Mouse (Mus musculus) retina, adult 2 months (tissue): Measurements from ENCODE around the gene Golga5.
A peak's percentile ranks its signal among the peaks of the same experiment; 100 is the strongest.

Experiments used
- DNase-seq: peaks from one replicate; pipeline ENCODE4 v3.0.0-alpha.2; 2012; ENCODE audit warnings: low read depth, low spot score

Golga5 gene

DNA sequence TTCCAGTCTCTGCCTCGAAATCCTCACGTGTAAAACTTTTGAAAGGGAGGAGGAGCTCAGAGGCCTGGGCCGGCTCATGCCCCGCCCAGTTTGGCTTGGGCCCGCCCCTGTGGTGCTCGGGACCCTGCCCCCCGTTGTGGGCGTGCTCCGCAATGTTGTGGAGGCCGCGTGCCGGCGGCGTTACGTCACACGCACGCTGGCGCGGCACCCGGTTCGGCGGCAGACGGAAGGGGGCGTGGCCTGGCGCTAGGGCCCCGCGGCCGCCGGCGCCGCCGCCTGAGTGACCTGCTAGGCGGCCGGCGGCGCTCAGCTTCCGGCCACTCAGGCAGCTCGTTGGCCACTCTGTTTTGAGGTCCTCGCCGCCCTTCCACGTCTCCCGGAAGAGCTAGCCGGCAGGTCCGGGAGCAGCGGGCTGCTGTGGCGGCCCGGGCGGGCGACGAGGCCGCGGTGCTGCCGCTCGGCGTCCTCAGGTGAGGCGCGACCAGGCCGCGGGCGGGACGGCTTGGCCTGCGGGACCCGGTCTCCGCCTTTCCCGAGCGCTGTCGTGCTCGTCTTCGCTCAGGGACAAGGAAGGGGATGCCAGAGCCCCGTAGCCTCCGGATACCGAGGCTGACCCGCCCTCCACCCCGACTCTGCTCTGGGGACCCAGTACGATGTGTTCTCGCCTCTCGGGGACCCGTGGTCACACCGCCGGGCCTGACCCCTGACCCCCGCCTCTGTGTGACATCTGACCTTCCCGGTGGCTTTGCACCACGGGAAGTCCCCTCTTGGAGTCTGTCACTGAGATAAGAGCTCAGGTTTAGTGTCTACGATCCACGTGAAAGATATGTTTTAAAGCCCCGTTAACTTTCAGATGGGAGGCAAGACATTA lies at the start of gene Golga5:
TSS of gene Golga5 (plus strand) at position 242 of the 871 bp plus-strand sequence.
- DNase-seq: peak; percentile 94

DNA sequence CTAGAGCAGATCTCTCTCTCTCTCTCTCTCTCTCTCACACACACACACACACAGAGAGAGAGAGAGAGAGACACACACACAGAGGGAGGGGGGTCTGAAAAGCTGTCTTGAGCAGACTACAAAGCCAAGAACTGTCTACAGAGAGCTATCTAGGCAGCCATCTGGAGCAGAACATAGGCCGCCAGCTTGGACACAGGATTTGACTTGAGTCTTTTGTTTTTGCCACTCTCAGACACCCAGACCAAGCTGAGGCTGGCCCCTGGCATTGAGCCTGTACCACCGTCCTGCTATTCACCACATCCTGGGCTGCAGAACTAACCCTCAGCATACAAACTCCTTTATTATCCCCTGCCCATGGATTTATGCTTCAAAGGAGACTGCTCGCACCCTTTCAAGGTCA lies 49.4 kb upstream of the Golga5 start:
- no peak for DNase-seq

DNA sequence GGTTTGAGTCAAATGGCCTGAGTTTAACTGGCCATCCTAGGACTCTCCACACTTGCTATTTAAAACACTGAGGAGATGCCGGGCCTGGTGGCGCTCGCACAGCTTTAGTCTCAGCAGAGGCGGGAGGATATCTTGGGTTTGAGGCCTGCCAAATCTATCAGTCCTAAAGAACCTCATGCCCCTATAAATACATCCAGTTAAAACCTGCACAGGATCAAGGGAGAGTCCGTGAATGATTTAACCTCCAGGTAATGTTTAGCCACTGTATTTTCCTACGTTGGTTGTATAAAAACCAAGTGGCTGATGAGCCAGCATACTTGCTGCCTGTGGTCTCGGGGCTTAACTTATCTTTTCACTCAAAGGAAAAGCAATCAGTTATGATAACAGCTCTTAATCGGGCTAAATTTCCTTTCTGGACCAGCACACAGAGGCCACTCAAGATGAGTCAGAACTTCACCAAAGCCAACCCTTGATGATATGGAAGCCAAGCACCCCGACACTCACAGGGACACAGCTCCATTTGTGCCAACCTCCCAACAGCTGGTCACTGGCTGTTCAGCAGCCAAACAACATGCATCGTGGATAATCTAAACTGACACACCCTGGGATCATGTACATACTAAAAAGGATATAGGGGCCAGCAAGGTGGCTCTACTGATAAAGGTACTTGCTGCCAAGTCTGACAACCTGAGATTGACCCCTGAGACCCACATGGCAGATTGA lies 48.6 kb upstream of the Golga5 start:
- no peak for DNase-seq

DNA sequence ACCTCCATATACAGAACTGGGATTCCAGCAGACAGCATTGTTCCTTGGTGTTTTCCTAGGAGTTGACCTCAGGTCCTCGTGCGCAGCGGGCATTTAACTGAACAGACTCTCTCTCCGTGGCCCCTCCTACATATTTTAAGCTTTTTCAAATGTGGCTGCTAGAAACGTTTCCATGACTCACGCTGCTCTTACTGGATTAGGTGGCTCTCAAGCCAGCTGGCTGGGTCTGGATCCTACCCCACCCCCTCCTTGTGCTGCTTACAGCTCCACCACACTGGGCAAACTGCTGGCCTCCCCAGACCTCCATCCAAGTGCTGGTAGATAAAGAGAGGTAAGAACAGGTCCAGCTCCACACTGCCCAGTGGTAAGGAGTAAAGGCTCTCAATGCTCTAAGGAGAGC lies 46.9 kb upstream of the Golga5 start:
- DNase-seq: peak; percentile 62

DNA sequence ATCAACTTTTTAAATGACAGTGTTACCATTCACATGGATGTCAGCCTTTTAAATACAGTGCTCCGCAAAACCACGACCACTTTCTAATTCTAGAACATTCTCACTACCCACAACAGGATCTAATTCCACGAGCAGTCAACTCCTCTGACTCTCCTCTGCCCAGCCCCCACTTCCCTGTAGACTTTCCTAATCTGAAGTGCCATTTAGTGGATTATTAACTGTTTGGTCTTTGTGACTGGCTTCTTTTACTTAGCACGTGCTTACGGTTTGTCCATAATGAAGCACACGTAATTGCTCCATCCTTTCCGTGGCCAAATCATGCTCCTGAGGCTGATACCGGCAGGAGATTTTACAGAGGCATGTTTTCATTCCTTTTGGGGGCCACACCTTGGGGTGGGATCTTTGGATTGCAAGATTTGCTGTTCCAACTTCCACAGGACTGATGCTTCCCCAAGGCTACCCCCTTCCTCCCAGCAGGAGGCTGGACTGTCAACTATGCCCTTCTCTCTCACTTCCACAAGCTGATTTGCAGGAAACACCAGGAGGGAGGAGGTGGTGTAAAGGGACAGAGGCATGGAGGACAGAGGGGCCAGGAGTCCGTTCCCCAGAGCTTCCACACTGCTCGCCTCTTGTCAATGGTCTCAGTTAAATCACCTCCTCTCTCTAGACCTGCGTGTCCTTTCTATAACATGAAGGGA lies 46.2 kb upstream of the Golga5 start:
- DNase-seq: no peak

DNA sequence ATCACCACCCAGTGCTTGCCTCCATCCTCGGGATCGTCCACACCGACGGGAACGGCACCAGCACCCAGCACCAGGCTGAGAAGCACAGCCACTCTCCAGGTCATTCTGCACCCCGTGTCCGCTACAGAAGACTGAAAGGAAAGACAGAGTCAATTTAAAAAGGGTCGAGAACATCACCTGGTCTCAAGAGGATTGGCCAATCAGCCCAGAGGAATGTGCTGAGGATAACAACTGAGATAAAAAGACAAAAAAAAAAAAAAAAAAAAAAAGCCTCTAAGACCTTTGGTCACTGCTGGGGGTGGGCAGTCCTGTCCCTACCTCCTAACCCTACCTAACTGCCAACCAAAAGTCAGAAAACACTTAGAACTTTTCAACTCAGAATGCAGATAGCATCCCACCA lies 45.3 kb upstream of the Golga5 start:
- DNase-seq: no peak

DNA sequence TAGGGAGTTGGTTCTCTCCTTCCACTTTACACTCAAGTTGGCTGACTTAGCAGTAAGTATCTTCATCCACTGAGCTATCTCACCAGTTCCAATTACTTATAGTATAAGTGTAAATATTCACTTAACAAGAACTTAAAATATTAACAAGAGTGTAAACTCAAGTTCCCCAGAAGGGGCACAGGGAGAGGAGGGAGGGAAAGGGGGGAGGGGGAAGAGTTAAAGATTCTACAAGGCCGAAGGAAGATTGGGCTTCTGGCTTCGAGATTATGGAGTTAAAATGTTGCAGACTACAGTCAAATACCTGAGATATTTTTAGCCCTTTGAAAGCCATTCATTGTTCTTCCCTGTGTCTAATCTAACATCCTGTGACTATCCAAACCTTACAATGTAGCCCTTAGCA lies 44.5 kb upstream of the Golga5 start:
- no peak for DNase-seq

DNA sequence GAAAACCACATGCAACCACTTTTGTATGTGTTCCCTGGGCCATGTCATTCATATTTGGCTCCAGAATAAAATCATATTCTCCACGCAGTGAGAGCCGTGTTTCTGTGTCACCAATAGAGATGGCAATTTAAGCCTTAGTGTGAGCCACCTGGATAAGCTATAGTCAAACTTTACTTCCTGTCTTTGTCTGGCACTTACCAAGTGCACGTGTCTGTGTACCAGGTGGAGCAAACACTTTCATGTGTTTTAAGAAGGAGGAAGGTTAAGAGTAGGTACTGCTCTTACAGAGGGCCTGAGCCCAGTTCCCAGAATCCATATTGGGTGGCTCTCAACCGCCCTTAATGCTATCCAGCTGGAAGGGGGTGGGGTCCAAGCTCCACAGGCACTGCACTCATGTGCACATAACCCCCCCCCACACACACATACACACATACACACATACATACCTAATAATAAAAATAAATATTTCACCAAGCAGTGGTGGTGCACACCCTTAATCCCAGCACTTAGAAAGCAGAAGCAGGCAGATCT lies 43.8 kb upstream of the Golga5 start:
- DNase-seq: no peak

DNA sequence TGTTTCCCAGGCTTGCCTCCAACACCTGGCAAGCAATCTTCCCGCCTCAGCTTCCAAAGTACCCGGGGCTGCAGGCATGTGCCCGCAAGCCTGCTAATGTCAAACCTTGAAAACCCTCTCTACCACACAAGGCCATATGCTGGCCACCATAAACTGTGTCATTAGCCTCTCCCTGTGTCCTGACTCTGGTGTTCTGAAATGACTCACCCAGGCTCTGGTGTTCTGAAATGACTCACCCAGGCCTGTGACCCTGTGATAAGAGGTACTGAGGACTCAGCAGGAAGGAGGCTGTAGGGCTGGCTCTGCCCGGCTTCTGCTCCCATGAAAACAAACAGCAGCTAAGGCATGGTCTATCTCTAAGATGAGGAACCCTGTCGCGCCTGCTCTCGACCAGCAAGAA lies 42.6 kb upstream of the Golga5 start:
- no peak for DNase-seq

DNA sequence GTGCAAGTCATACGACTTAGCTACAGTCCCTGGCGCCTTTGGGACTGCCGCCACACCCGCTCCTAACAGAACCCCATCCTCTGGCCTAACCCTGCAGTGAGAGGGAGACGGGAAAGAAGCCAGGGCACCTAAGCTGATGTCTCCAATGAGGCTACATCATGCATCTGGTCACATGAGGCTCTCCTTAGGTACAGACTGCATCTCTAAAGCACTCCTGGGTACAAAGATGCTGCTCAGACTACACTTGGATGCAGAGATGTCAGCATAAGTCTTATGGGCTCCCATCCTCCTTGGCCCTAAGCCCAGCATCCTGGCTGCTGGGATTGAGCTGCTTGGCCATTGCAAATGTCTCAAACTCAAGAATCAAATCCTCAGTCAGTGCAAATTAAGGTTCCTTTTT lies 39.3 kb upstream of the Golga5 start:
- DNase-seq: no peak

DNA sequence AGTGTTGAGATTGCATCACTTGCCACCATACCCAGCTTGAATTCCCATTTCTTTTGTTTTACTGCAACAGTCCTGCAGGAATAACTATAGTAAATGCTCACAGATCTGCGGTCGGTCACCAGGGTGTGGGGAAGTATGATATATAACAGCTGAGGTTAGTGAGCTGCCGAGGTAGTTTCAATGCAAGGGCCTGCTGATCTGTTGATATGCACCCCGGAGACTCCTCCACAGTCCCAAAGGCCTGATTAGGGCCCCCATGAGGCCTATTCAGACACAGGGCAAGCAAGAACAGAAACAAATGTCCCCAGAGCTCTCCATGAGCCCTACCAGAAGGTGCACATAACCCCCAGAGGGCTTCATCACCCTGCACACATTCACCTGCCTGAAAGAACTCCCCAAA lies 38.7 kb upstream of the Golga5 start:
- no peak for DNase-seq

DNA sequence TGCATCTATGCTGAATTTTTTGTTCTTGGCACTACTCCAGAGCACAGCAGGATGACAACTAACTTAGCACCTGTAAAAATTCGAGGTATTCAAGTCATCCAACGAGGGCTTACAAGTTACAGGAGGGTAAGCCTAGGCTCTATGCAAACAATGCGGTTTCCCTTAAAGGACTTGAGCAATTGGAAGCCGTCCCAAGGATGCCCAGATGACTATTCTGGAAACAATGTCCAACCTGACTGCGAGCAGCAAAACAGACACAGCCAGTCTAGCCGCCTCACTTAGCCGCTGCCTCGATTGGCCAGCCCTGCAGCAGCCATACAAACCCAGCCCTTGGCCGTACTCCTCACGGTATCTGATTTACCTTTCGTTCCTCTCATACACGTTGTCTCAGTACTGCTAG lies 36.7 kb upstream of the Golga5 start:
- DNase-seq: no peak

DNA sequence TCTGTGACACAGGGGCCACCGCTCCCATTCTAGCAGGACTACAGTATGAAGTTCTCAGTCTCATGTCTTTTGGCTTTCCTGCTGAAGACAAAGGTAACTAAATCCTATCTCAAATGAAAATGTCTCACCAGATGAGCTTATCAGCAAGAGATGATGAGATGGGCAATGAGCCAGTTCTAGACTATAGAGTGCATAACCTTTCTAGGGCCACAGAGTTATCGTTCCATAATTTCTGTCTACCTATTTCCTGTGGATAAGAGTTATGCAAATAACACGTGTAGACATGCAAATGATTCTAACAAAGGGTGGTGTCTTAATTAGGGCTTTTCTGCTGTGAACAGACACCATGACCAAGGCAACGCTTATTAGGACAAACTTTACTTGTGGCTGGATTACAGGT lies 34.8 kb upstream of the Golga5 start:
- DNase-seq: no peak

DNA sequence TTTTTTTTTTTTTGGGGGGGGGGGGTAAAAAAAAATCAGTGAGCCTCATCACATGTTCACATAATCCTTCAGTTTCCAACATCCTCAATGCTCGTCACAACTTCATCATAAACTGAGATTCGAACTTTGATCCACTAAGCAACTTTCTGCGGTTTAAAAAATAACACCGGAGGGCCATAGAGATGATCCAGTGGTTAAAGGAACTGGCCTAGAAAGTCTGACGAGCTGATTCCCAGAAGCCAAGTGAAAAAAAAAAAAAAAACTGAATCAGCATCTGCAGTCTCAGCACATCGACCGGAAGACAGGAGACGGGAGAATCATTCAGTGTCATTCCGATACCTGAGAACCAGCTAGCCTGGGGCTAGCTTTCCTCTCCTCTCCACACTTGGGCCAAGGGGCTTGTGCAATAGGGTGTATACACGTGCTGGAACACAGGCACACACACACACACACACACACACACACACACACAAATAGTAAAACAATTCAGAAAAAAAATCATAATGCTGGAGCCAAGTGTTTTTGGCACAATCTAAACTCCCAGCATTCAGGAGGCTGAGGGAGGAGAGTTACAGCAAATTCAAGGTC lies 31.9 kb upstream of the Golga5 start:
- no peak for DNase-seq

DNA sequence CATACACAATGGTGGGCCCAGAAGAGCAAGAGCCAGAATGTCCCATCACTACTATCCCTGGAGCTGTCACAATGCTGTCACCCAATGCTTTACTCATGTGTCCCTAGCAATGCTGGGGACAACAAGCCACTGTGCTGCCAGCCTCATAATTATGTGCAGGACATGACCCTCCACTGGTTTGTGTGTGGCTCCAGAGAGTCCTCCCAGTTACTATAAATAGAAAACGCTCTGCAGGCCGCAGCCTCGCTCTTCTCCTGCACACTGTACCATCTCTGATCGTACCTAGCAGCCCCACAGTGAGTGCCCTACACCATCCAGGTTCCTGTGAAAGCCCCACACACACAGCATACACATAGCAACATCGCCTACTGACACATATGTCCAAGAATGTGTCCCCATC lies 31.0 kb upstream of the Golga5 start:
- no peak for DNase-seq

DNA sequence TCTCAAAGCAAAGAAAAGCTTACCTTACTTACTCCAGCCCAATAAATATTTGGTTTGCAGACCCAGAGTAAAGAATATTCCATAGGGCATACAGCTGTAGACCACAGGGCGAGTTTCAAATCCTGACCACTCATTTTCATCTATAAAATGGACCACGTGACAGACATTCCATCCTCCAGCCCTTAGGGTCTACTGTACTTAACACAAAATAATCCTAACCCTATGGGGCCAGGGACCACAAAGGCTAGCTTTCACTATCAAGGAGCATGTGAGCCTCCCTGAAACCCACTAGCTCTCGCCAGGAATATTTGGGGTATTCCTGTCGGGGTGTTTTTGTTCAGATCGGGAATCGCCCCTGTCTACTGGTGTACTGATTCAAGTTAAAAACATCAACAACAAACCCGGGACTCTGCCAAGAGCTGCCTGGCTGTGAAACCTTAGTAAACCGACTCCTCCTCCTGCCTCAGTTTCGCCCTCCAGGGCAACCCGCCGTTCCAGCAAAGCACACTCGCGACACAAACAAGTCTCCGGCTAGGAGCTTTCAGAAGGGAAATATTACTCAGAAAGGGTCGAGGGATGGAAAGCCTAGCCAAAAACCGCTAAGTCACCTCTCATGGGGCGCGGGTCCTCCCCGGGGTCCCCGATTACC lies 29.8 kb upstream of the Golga5 start:
- no peak for DNase-seq

DNA sequence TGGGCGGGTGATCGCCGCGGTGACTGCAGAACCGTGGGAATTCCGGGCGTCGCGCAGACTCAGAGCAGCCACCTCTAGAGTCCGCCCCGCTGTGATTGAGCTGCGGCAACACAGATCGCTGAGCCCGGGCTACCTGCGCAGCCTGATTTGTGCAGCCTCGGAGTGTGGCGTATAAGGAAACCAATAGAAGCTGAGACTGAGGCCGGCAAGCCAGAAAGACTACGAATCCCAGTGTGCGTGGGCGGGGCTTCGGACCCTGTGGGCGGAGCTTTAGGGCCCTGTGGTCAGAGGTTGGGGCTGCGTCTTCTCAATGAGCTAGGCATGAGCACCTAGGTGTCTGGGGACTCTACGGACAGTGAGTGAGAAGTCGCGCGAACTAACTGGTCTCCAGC lies 29.3 kb upstream of the Golga5 start, which contains the start of gene Lgmn:
TSS of gene Lgmn (minus strand) at position 182 of the 392 bp plus-strand sequence.
- DNase-seq: peak; percentile 94

DNA sequence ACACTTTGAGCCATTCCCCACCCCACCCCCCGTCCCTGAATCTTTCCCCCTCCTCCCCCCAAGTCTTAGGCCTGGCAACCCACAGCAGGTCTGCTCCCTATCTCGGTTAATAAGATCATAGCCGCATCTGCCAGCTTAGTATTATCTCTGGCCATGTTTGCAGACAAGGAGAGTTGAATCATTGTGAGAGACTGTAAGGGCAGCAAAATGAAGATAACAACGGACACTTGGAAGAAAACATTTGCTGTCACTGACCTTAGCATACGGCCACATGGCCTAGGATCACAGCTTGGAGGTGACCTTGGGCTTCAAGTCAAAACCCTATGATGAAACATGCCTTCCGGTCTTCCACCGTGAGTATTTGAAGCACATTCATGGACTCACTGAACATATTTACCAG lies 28.4 kb upstream of the Golga5 start:
- DNase-seq: peak; percentile 67

DNA sequence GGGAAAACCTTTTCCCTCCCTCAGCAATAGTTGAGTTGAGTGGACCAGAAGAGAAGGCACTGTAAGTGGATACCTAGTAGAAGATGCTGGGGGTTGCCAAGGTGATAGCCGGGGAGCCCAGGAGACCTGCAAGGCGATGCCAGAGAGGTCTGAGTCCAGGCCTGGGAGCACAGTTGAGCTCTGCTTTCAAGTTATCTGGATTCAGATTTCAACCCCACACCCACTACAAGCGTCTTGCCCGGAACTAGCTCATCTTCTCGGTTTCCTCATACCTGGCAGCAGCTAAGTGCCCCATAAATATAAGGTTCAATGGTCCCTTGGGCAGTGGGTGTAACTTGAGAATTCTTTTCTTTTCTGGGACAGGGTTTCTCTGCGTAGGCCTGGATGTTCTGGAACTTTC lies 27.8 kb upstream of the Golga5 start:
- DNase-seq: no peak

DNA sequence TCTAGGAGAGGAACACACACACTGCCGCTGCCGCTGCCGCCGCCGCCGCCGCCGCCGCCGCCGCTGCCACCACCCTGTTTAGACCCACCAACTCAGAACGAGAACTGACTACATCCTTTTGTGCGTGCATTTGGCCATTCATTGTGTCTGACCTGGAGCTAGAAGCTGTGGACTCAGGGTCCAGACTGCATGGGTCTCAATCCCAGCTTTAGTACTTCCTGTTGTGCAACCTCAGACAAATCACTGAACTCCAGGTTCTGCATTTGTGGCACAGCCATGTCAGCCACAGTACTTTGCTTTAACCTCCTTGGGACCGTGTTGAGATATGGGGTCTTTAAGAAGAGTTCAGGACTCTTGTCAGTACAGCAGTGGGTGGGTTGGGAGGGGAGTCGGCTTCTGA lies 26.3 kb upstream of the Golga5 start:
- DNase-seq: no peak

DNA sequence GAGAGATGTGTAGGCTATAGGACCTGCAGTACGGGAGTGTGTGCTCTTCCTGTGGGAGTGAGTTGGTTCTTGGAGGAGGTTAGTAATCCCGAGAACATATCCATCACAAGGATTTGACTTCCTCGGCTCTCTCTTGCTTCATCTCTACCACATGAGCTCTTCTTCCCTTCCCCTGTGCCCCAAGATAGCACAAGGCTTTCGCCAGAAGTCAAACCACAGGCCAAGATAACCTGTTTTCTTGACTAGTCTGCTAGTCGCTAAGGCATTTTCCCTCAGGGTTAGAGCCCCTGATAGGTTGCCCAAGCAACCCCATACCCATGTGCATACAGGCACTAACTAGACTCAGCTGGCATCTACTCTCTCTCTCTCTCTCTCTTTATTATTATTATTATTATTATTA lies 25.3 kb upstream of the Golga5 start:
- no peak for DNase-seq
